Mouse (Mus musculus) adrenal gland, postnatal 36 days (tissue): Measurements from ENCODE around the gene Adam34. TPM values are rescaled to one million over a fixed set of nuclear protein-coding genes. Genes with fewer than 3 reads are reported as not detected.
"Not testable (repeated sequence)": the region's sequence is repeated elsewhere in the genome, so short reads cannot be mapped to it uniquely, and the experiment has no call there.

Experiments used
- DNase-seq, 2 experiments: peaks; one replicate each; pipeline ENCODE4 v3.0.0; 2021; ENCODE audit warnings: mixed read lengths in 1 of 2
- long read RNA-seq, 2 experiments: library from polyadenylated mRNA; stranded (forward); transcript quantifications; one replicate each; pipeline ENCODE4 v2.0.0; 2021; ENCODE audit warnings: borderline sequencing depth in 2 of 2
- total RNA-seq, 2 experiments: library from RNA; stranded (reverse); gene quantifications; 2 replicates each; pipeline ENCODE4 v1.2.3; 2021

Adam34 gene
- not detected for total RNA-seq
- long read RNA-seq, experiment 1 = 0 reads
- long read RNA-seq, experiment 2 = 0 reads

- DNase-seq = no peak
Measured at GRCm38 (mm10) chr8:43709949-43710348, at the start of gene Adam34. TSS of gene Adam34 (minus strand) at chr8:43710049.

GRCm38 (mm10) chr8:43627176-43627575, 82.7 kb downstream of the Adam34 start, which contains the start of gene Gm5346:
TSS of gene Gm5346 (minus strand) at chr8:43627276.
- DNase-seq = no peak

GRCm38 (mm10) chr8:43616046-43616445, 93.8 kb downstream of the Adam34 start:
- no peak for DNase-seq

GRCm38 (mm10) chr8:43603657-43604056, 106.2 kb downstream of the Adam34 start:
- not testable (repeated sequence) for DNase-seq

- DNase-seq = not testable (repeated sequence)
Measured at GRCm38 (mm10) chr8:43603166-43603565, 106.7 kb downstream of the Adam34 start.

Other genes starting within 250 kb of the Adam34 start
- gene Adam26b, start 181.9 kb downstream of the Adam34 start, total RNA-seq = not detected
- gene Adam26a, start 133.3 kb downstream of the Adam34 start, total RNA-seq = not detected
- not detected for gene Gm5346, start 82.8 kb downstream of the Adam34 start, total RNA-seq